23 mouse cellular contexts compared by ENCODE assay signal in genomic region chr19:53650921-53651320, GRCm38 (mm10). TPM values are rescaled to one million over a fixed set of nuclear protein-coding genes. Genes with fewer than 3 reads are reported as not detected.
A peak's percentile ranks its signal among the peaks of the same experiment; 100 is the strongest.
DNase-seq lines count a peak whose midpoint lies in the region; ATAC-seq and TF ChIP-seq lines count a peak whose summit lies in the region.
"Had no signal": no experiment of that assay in that cellular context is flagged by ENCODE, and none has a peak within 500 bp of the region (broad histone marks: within the 10 kb centered on the region; RNA-seq: fewer than 3 reads in every experiment).

No protein-coding gene starts in this region.

- intact Hi-C loops in heart, adult 2 months (cut with DNase I), result loop anchor here (5.0 kb wide), 1 partner anchor 86 kb away; no protein-coding TSS in a partner anchor

- TF ChIP-seq POLR2A in heart, adult 2 months (IDR thresholded peaks at IDR 0.05; ENCODE audit: insufficient read depth, low read depth, low read length), result no peak
- no peak for TF ChIP-seq POLR2A in CH12.LX (IDR thresholded peaks at IDR 0.05; ENCODE audit: low read depth, low read length)
- TF ChIP-seq POLR2A in myocyte (IDR thresholded peaks at IDR 0.05; ENCODE audit: insufficient read length, low read depth), result no peak

- no peak overlapping the region for H3K9ac ChIP-seq in heart, embryonic 11.5 days (ENCODE audit: low read depth, low read length)
- no peak overlapping the region for H3K9ac ChIP-seq in heart, adult 2 months (ENCODE audit: low read depth, low read length)
- no peak overlapping the region for H3K9ac ChIP-seq in CH12.LX (ENCODE audit: insufficient read depth, low read depth)
- H3K9ac ChIP-seq: embryonic facial prominence, embryonic 12.5 days; forebrain, embryonic 13.5 days; forebrain, embryonic 15.5 days had no signal

- H3K4me1 ChIP-seq in heart, embryonic 11.5 days (ENCODE audit: control insufficient read depth, insufficient read depth, low read length), result peaks cover 38% of the 10 kb centered on the region
- H3K4me1 ChIP-seq in heart, adult 2 months (ENCODE audit: control insufficient read depth, insufficient read depth, low read length), result peaks cover 8% of the 10 kb centered on the region
- H3K4me1 ChIP-seq in CH12.LX (ENCODE audit: control insufficient read depth in 1 of 2, insufficient read depth in 2 of 2), result peaks cover 4 to 11% of the 10 kb centered on the region in 2 experiments; a peak in 2 of 4 replicates

- H3K9me3 ChIP-seq in heart, embryonic 11.5 days (replicated peaks; ENCODE audit: control insufficient read depth, low read length), result no peaks in the 10 kb centered on the region
- H3K9me3 ChIP-seq in CH12.LX (replicated peaks; ENCODE audit: low read length), result no peaks in the 10 kb centered on the region
- H3K9me3 ChIP-seq: embryonic facial prominence, embryonic 10.5 days; embryonic facial prominence, embryonic 12.5 days; forebrain, embryonic 13.5 days; forebrain, embryonic 15.5 days had no signal

- ATAC-seq in heart, embryonic 11.5 days (replicated peaks; ENCODE audit: insufficient number of reproducible peaks, low FRiP score, low TSS enrichment), result no peak
- ATAC-seq: activated CD4-positive, CD25-positive, alpha-beta regulatory T cell, adult 4 months; CD4-positive, CD25-positive, alpha-beta regulatory T cell, adult 4 months; forebrain, embryonic 13.5 days; forebrain, embryonic 15.5 days; Patski had no signal

- H3ac ChIP-seq in myocyte (ENCODE audit: control insufficient read depth, insufficient read length), result no peak overlapping the region

- DNase-seq in heart, adult 11 months, result peak; percentile 85
- peak; percentile 2 for DNase-seq in heart, postnatal 4 days
- no peak for DNase-seq in heart, adult 2 months
- DNase-seq in CH12.LX (ENCODE audit: extremely low read depth), result no peak
- DNase-seq in right cerebral cortex, postnatal 36 days (ENCODE audit: low spot score in 2 of 2), result no peak
- DNase-seq: adrenal gland, adult 8-10 months; adrenal gland, postnatal 14 days; adrenal gland, postnatal 36 days; B cell, adult 2 months; cerebellum, adult 11-12 months; cerebellum, adult 2 months; cerebellum, adult 9-10 months; cerebellum, postnatal 10 days; cerebellum, postnatal 25 days had no signal

- H3K79me2 ChIP-seq in heart, adult 2 months (replicated peaks; ENCODE audit: control insufficient read depth, insufficient read depth, low read length), result no peaks in the 10 kb centered on the region
- no peaks in the 10 kb centered on the region for H3K79me2 ChIP-seq in CH12.LX (replicated peaks; ENCODE audit: control insufficient read depth, extremely low read depth, insufficient read depth, poor library complexity, severe bottlenecking)
- H3K79me2 ChIP-seq in myocyte (ENCODE audit: control insufficient read depth, insufficient read depth), result no peaks in the 10 kb centered on the region

- no peak overlapping the region for H3K27ac ChIP-seq in heart, embryonic 11.5 days (ENCODE audit: low read depth, low read length)
- H3K27ac ChIP-seq in heart, adult 2 months, result no peak overlapping the region
- H3K27ac ChIP-seq in CH12.LX (ENCODE audit: insufficient read depth, low read depth), result no peak overlapping the region
- H3K27ac ChIP-seq: embryonic facial prominence, embryonic 10.5 days; embryonic facial prominence, embryonic 12.5 days; forebrain, embryonic 13.5 days; forebrain, embryonic 15.5 days had no signal

- in situ Hi-C loops in CH12.LX (cut with MboI; ENCODE audit: low pct_ligation_motif_present, low pct_unique_long_range_greater_than_20kb, low sequenced_read_pairs), result loop anchor here (5.0 kb wide), 1 partner anchor 76 kb away; no protein-coding TSS in a partner anchor

- H3K4me2 ChIP-seq in heart, embryonic 11.5 days, result no peak overlapping the region
- no peak overlapping the region for H3K4me2 ChIP-seq in CH12.LX (ENCODE audit: insufficient read depth, low read depth, poor library complexity, severe bottlenecking)
- H3K4me2 ChIP-seq in myocyte (ENCODE audit: low read depth), result no peak overlapping the region
- H3K4me2 ChIP-seq: embryonic facial prominence, embryonic 12.5 days; forebrain, embryonic 13.5 days; forebrain, embryonic 15.5 days had no signal

- no peak overlapping the region for H3K4me3 ChIP-seq in heart, embryonic 11.5 days (ENCODE audit: low read depth, low read length)
- H3K4me3 ChIP-seq in heart, adult 2 months, result no peak overlapping the region
- H3K4me3 ChIP-seq in CH12.LX (replicated peaks in 1 of 3; ENCODE audit: low read depth in 2 of 3, low read length in 2 of 3, poor library complexity in 1 of 3) (no peak overlapping the region), myocyte (no peak overlapping the region)
- H3K4me3 ChIP-seq: embryonic facial prominence, embryonic 10.5 days; embryonic facial prominence, embryonic 12.5 days; forebrain, embryonic 13.5 days; forebrain, embryonic 15.5 days had no signal

- no peak for TF ChIP-seq EP300 in heart, adult 2 months (IDR thresholded peaks at IDR 0.05; ENCODE audit: insufficient read depth, low read depth, low read length)
- no peak for TF ChIP-seq EP300 in CH12.LX (IDR thresholded peaks at IDR 0.05; ENCODE audit: low read length)

- H3K36me3 ChIP-seq in heart, embryonic 11.5 days (ENCODE audit: control insufficient read depth, insufficient read depth, low read length), result peaks cover 7% of the 10 kb centered on the region; the same call in 1 of the 2 replicates
- no peaks in the 10 kb centered on the region; the same call in 1 of the 2 replicates for H3K36me3 ChIP-seq in heart, adult 2 months (ENCODE audit: control insufficient read depth, insufficient read depth, low read length)
- H3K36me3 ChIP-seq in CH12.LX (replicated peaks in 1 of 2; ENCODE audit: control insufficient read depth in 1 of 2, insufficient read depth in 1 of 2, low read length in 1 of 2) (peaks cover 12 to 33% of the 10 kb centered on the region in 2 experiments), myocyte (ENCODE audit: control insufficient read depth, insufficient read depth) (peaks cover 6% of the 10 kb centered on the region)

- WGBS in heart, embryonic 11.5 days (ENCODE audit: insufficient replicate concordance), result 64% methylated on average over 7 of the region's 7 CpGs
- 72% methylated on average over 7 of the region's 7 CpGs for WGBS in heart, adult 2 months

- TF ChIP-seq CTCF in heart, adult 2 months (IDR thresholded peaks at IDR 0.05), result no peak
- no peak for TF ChIP-seq CTCF in CH12.LX (conservative IDR thresholded peaks at IDR 0.05 in 1 of 2, IDR thresholded peaks at IDR 0.05 in 1 of 2; ENCODE audit: low read depth in 2 of 2, low read length in 2 of 2)

- dilution Hi-C loops in CH12.LX (cut with MboI; ENCODE audit: extremely low pct_ligation_motif_present, extremely low pct_unique_long_range_greater_than_20kb, low sequenced_read_pairs), result no loop called here

- no peak for TF ChIP-seq RAD21 in CH12.LX (IDR thresholded peaks at IDR 0.05; ENCODE audit: low read depth, low read length)

- no peaks in the 10 kb centered on the region for H3K27me3 ChIP-seq in heart, embryonic 11.5 days (ENCODE audit: control insufficient read depth, insufficient read depth, low read length)
- H3K27me3 ChIP-seq in heart, adult 2 months (ENCODE audit: control insufficient read depth, insufficient read depth, low read length), result no peaks in the 10 kb centered on the region
- no peaks in the 10 kb centered on the region for H3K27me3 ChIP-seq in CH12.LX (replicated peaks)
- no peaks in the 10 kb centered on the region for H3K27me3 ChIP-seq in myocyte (ENCODE audit: control insufficient read depth, insufficient read depth, insufficient read length)
- H3K27me3 ChIP-seq: forebrain, embryonic 13.5 days; forebrain, embryonic 15.5 days; Patski had no signal

TF ChIP-seq in CH12.LX, 34 proteins besides CTCF, POLR2A, EP300 and RAD21:
- TF ChIP-seq CHD1 (IDR thresholded peaks at IDR 0.05; ENCODE audit: low read depth, low read length) (no peak), POLR2AphosphoS2 (IDR thresholded peaks at IDR 0.05; ENCODE audit: low read depth, low read length) (0 out of 2 replicates have a peak, but pooled peaks have one; percentile 37)
TF ChIP-seq in CH12.LX: peak in this region for 1.

TF ChIP-seq in myocyte, 11 proteins besides CTCF, POLR2A, EP300 and RAD21:
- peak; percentile 14 for TF ChIP-seq POLR2AphosphoS2 (IDR thresholded peaks at IDR 0.05; ENCODE audit: insufficient read length, low read depth)
- TF ChIP-seq TCF12 (IDR thresholded peaks at IDR 0.05; ENCODE audit: insufficient read depth, poor library complexity, severe bottlenecking), result no peak
TF ChIP-seq in myocyte: peak in this region for 1.

RNA-seq across cellular contexts. Expression of gene Rbm20, which starts 26.2 kb away (rescaled TPM):
- 25.0 and 36.4 TPM in 2 replicates for polyA plus RNA-seq in heart, embryonic 11.5 days (2014; fragmentation: Nextera tagmentation; extraction: Ambion mirVana)
- total RNA-seq in heart, postnatal 4 days (2021), result 100 to 1,000 TPM; 265 to 287 TPM
- total RNA-seq in heart, adult 2 months (2021), result 100 to 1,000 TPM; 194 to 231 TPM
- 143 and 161 TPM in 2 replicates for polyA plus RNA-seq in heart, adult 2 months (2012; rRNA removed)
- total RNA-seq in CH12.LX (2012; rRNA removed) (0.08 and 0.13 TPM in 2 replicates), CH12.LX (2014; rRNA removed) (0.04 and 0.05 TPM in 2 replicates)
- polyA plus RNA-seq in CH12.LX (2012; ENCODE audit: insufficient read length, low read depth) (0.49 and 0.56 TPM in 2 replicates), myocyte (2012; fragmentation: generic; extraction: Trizol) (35.4 TPM)

RNA-seq across cellular contexts. Expression of gene Smc3, which starts 50.7 kb away (rescaled TPM):
- 53.0 and 56.0 TPM in 2 replicates for polyA plus RNA-seq in heart, embryonic 11.5 days (2014; fragmentation: Nextera tagmentation; extraction: Ambion mirVana)
- total RNA-seq in heart, postnatal 4 days (2021), result 10 to 100 TPM; 33.2 to 34.2 TPM
- total RNA-seq in heart, adult 2 months (2021), result 10 to 100 TPM; 20.4 to 20.6 TPM
- 3.4 and 6.1 TPM in 2 replicates for polyA plus RNA-seq in heart, adult 2 months (2012; rRNA removed)
- total RNA-seq in CH12.LX (2012; rRNA removed), result 45.7 and 54.0 TPM in 2 replicates
- 56.0 and 62.1 TPM in 2 replicates for total RNA-seq in CH12.LX (2014; rRNA removed)
- 75.2 and 76.3 TPM in 2 replicates for polyA plus RNA-seq in CH12.LX (2012; ENCODE audit: insufficient read length, low read depth)
- 6.5 TPM for polyA plus RNA-seq in myocyte (2012; fragmentation: generic; extraction: Trizol)

Comparison
In these comparisons a context has a peak if more than half of its experiments do, and no peak if none do; other contexts are left out.
1. DNase-seq: peak in heart, adult 11 months (single experiment) and heart, postnatal 4 days (single experiment); none in heart, adult 2 months (0 of 2), CH12.LX (single experiment) and right cerebral cortex, postnatal 36 days (0 of 2).
2. RNA of gene Rbm20, which starts 26.2 kb away (polyA plus RNA-seq): 143 to 161 TPM in heart, adult 2 months, 35.4 TPM in myocyte (single experiment) and 25.0 to 36.4 TPM in heart, embryonic 11.5 days; 0.49 to 0.56 TPM in CH12.LX; every median in the first group is over 10 times any median in the second.